Mouse (Mus musculus) small intestine, adult 2 months (tissue): ENCODE measurements at regions not wholly inside any gene's neighbourhood (a gene's known extent, or its start where the extent isn't known, plus 50 kb on each side); places are given as distances from the start of the nearest gene placed in this dataset.

ENCODE experiments used
- CTCF ChIP-seq: fragments of 200-500 bp; IDR thresholded peaks from 2 replicates; pipeline ENCODE4 v1.5.1; 2012; ENCODE audit warnings: low read depth, mild to moderate bottlenecking, control low read depth, inconsistent platforms, low read length, moderate library complexity, mixed read lengths; ENCODE audit not compliant: insufficient replicate concordance, insufficient read length; ENCODE audit errors: extremely low read depth
- POLR2A ChIP-seq: fragments of 200-500 bp; IDR thresholded peaks from 2 replicates; pipeline ENCODE4 v1.6.1; 2012; ENCODE audit warnings: low read depth, mild to moderate bottlenecking, control low read depth, inconsistent platforms, low read length, moderate library complexity

DNA sequence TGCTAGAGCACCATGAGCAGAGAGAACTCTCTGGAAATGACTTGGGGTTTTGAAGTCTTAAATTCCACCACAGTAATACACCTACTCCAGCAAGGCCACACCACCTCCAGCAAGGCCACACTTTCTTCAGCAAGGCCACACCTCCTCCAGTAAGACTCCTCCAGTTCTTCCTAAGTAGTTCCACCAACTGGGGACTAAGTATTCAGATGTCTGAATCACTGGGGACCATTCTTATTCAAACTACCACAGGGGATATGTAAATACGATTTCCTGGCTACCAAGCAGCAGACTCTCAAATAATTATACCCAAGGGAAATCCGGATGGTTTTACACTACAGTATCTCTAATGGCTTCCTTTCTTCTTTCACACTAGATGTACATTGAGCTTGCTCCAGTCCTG lies 598.7 kb upstream of the Igfbp3 start:
- TF ChIP-seq POLR2A = no peak
- no peak for TF ChIP-seq CTCF
